Mouse (Mus musculus): ENCODE measurements around the gene Armcx5.

DNA sequence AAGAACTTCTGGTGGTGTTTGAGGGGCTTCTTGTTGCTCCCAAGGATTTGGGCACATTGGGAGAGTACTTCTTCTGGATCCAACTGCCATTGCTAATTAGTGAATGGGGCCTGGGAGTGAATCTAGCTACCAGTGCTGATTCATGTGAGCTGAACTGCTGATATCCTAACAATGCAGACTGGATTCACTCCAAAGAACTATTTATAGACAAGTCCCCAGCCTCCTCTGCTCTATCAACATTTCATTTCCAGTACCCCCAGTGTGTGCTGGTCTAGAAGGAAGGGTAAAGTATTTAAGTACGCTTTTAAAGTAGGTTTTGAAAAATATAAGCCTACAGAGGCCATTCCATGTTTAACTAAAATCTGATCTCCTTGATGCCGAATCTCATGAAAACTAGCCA is 29.7 kb upstream of the Armcx5 start:
- TF ChIP-seq POLR2A (IDR thresholded peaks at IDR 0.05; ENCODE audit: borderline replicate concordance, control insufficient read depth, low read depth, low read length) (no peak), CTCF (IDR thresholded peaks at IDR 0.05; ENCODE audit: control insufficient read depth, insufficient read depth, low read length) (no peak)
